Mouse (Mus musculus) monocyte, adult 59 days (primary cell): Measurements from ENCODE around the gene Gria4. TPM values are rescaled to one million over a fixed set of nuclear protein-coding genes. Genes with fewer than 3 reads are reported as not detected.

Experiments used
- total RNA-seq, 2 experiments: library from RNA; stranded (reverse); gene quantifications; one replicate each; pipeline ENCODE4 v1.2.4; 2023

Gria4 gene
- total RNA-seq: not detected

GRCm38 (mm10) chr9:4795544-4796288 lies at the start of gene Gria4:
Gria4 (minus strand) TSS chr9:4796234.

GRCm38 (mm10) chr9:4375828-4376639 lies 420.0 kb downstream of the Gria4 start, which contains the start of gene Msantd4:
Msantd4 (plus strand) TSS chr9:4376562.

